Mouse (Mus musculus) splenic B cell, adult 2 months (primary cell): ENCODE measurements around the gene Tmpo.

Source experiments
- DNase-seq: peaks from one replicate; pipeline ENCODE4 v3.0.0-alpha.2; 2011; ENCODE audit warnings: low read depth, low spot score
- H3K27me3 ChIP-seq: 2 replicates; pipeline ENCODE4 v1.6.1; 2012; ENCODE audit warnings: mild to moderate bottlenecking, low read length, moderate library complexity, mixed read lengths; ENCODE audit not compliant: control insufficient read depth, poor library complexity, insufficient read depth, severe bottlenecking
- H3K36me3 ChIP-seq: 2 replicates; pipeline ENCODE4 v1.6.1; 2012; ENCODE audit warnings: mild to moderate bottlenecking, low read length, moderate library complexity, mixed read lengths; ENCODE audit not compliant: control insufficient read depth, poor library complexity, insufficient read depth, severe bottlenecking

Tmpo gene

GRCm38 (mm10) chr10:91180761-91181460, at the start of gene Tmpo:
Gene Tmpo, minus strand, starts transcription at chr10:91181315.
- DNase-seq, result no peak
- Histone ChIP-seq H3K27me3 (no peaks in the 10 kb centered on the region), H3K36me3 (no peaks in the 10 kb centered on the region)

- no peak for DNase-seq
- Histone ChIP-seq H3K36me3 (no peaks in the 10 kb centered on the region), H3K27me3 (no peaks in the 10 kb centered on the region)
Measured at GRCm38 (mm10) chr10:91230400-91230799, 49.3 kb upstream of the Tmpo start.

- no peak for DNase-seq
Measured at GRCm38 (mm10) chr10:91229518-91229961, 48.4 kb upstream of the Tmpo start.

GRCm38 (mm10) chr10:91228924-91229517, 47.9 kb upstream of the Tmpo start:
- DNase-seq, result no peak
- no peaks in the 10 kb centered on the region for H3K36me3 ChIP-seq
- no peaks in the 10 kb centered on the region for H3K27me3 ChIP-seq

More at GRCm38 (mm10) chr10:91229518-91229961, 48.4 kb upstream of the Tmpo start:
- Histone ChIP-seq H3K27me3 (no peaks in the 10 kb centered on the region), H3K36me3 (no peaks in the 10 kb centered on the region)

DNA sequence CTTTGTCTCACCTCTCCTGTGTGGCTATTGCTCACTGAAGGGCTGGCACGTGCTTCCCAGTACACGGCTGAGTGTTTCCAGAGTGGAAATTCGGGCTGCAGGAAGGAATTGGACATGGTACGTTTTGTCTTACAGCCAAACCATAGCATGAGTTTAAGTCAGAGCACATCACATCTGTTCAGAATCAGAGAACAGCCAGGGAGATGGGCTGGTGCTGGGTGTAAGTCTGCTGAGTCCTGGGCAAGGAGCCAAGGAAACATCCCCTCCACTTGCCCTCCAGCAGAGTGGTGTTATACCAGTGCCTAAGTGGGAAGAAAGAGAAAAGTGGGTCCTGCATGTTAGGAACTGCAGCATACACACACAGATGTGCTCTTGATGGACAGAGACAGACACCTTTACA, 45.9 kb upstream of the Tmpo start:
- Histone ChIP-seq H3K27me3 (no peaks in the 10 kb centered on the region), H3K36me3 (no peaks in the 10 kb centered on the region)
- DNase-seq, result no peak

- Histone ChIP-seq H3K27me3 (no peaks in the 10 kb centered on the region), H3K36me3 (no peaks in the 10 kb centered on the region)
- no peak for DNase-seq
Measured at GRCm38 (mm10) chr10:91222398-91223236, 41.5 kb upstream of the Tmpo start.

DNA sequence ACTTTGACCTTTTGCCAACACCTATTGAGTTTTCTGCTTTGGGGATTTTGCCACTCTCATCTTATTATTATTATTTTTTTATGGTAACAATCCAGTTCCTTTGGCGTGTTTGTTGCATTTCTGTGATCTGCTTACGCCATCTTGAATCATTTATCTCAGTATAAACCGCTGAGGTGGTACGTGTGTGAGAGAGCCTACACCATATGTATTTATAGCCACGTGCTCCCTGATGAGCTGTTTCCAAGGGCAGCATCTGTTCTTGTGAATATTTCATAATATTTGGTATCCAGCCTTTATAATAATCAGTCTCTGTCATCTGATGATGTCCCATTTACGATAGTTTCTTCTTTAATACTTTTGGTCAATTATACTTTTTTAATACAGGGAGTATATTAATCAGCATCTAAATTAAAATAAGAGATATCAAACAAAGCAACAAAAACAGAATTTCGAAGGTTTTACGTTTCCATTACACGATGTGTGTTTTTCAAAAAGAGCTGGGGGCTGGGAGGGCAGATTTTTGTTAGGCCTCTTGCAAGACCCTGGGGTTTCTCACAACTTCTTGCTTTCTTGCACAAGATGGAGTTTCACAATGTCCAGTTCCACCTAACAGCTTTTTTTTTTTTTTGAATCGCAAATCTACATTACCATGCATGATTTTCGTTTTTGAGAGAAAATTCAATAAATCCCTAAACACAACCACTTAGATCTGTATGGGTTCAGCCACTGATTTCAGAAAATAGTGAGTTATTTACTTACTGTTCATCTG, 28.0 kb upstream of the Tmpo start:
- no peak for DNase-seq
- Histone ChIP-seq H3K27me3 (no peaks in the 10 kb centered on the region), H3K36me3 (no peaks in the 10 kb centered on the region)

DNA sequence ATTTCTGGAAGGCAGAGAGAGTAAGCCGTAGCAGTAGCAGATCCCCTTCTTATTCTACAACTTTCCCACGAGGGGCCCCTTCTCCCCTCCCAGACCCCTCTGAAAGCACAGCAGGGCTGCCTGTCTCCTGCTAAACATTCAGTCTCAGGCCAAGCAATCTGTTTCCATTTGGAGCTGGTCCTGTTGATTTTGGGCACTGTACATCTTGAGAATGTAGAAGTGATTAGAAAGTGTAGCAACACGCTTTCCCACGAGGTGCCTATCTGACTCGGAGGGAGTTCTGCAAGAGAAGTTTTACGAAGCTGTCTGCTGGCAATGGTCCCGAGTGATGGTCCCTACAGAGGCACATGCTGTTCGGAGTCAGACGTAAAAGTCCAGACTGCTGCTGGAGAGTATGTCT, 27.3 kb upstream of the Tmpo start:
- no peak for DNase-seq
- no peaks in the 10 kb centered on the region for H3K36me3 ChIP-seq
- H3K27me3 ChIP-seq, result no peaks in the 10 kb centered on the region

DNA sequence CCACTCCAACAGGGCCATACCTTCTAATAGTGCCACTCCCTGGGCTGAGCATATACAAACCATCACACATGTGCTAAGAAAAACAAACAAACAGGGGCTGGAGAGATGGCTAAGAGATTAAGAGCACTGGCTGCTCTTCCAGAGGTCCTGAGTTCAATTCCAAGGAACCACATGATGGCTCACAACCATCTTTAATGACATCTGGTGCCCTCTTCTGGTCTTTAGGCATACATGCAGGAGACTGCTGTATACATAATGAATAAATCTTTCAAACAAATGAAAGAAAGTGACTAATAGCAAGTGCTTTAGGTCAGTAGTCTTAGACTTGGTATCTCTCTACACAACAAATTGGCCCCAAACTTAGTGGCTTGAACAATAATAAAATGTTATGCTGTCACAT, 26.2 kb upstream of the Tmpo start:
- H3K36me3 ChIP-seq, result no peaks in the 10 kb centered on the region
- DNase-seq, result peak; percentile 42

DNA sequence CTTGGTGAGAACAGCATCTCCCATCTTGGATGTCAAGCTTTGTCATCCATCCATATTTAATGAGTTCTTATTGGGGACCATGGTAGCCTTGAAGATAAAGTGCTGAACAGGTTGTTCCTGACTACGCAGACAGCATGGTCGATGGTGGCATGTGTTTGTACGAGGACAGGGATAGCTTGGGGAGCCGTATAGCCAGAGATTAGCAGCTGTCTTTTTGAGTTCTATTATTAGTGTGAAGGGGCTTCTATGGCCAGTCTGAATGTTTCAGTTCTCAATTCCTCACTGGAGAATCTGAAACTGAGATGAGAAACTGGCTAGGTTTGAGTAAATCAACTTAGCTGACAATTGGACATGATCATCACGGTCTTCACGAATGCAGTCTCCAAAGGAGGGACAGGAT, 24.5 kb upstream of the Tmpo start:
- Histone ChIP-seq H3K27me3 (no peaks in the 10 kb centered on the region), H3K36me3 (no peaks in the 10 kb centered on the region)
- no peak for DNase-seq

More for the DNA sequence above, 26.2 kb upstream of the Tmpo start:
- no peaks in the 10 kb centered on the region for H3K27me3 ChIP-seq

- Histone ChIP-seq H3K27me3 (no peaks in the 10 kb centered on the region), H3K36me3 (no peaks in the 10 kb centered on the region)
- no peak for DNase-seq
Measured at GRCm38 (mm10) chr10:91200581-91200980, 19.5 kb upstream of the Tmpo start.

- no peaks in the 10 kb centered on the region for H3K27me3 ChIP-seq
- no peak for DNase-seq
- H3K36me3 ChIP-seq, result no peaks in the 10 kb centered on the region
Measured at GRCm38 (mm10) chr10:91199238-91199780, 18.2 kb upstream of the Tmpo start.

GRCm38 (mm10) chr10:91197704-91198103, 16.6 kb upstream of the Tmpo start:
- H3K36me3 ChIP-seq, result no peaks in the 10 kb centered on the region
- no peak for DNase-seq
- no peaks in the 10 kb centered on the region for H3K27me3 ChIP-seq

GRCm38 (mm10) chr10:91196778-91197177, 15.7 kb upstream of the Tmpo start:
- no peak for DNase-seq
- H3K27me3 ChIP-seq, result no peaks in the 10 kb centered on the region
- no peaks in the 10 kb centered on the region for H3K36me3 ChIP-seq
